ENCODE assay signal across 8 mouse cellular contexts in the genomic region with DNA sequence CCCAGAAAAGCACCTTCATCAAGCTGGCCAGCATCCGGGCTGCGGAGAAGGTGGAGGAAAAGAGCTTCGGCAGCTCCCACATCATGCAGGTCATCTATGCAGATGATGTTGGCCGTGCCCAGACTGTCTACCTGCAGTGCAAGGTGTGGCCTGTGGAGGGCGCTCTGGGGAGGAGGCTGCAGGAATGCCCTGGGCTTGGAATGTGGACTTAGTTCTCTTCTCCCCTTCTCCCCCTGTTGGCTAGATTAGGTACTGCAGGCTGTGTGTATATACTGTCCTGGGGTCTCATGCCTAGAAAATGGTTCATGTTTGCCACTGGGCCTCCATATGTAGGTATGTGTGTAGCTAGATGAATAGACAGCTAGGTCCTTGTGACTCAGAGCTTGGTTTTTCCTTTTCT. TPM values are rescaled to one million over a fixed set of nuclear protein-coding genes. Genes with fewer than 3 reads are reported as not detected.
DNase-seq lines count a peak whose midpoint lies in the region; ATAC-seq and TF ChIP-seq lines count a peak whose summit lies in the region.

No protein-coding gene starts in this region.

- TF ChIP-seq EP300 in liver, embryonic 14.5 days (IDR thresholded peaks at IDR 0.05; ENCODE audit: low read depth): no peak

- H3K4me1 ChIP-seq in kidney, embryonic 15.5 days: peaks cover 9% of the 10 kb centered on the region
- H3K4me1 ChIP-seq in liver, embryonic 14.5 days (replicated peaks; ENCODE audit: control insufficient read depth in 2 of 2, insufficient read depth in 2 of 2, low read length in 1 of 2): peaks cover 3 to 7% of the 10 kb centered on the region in 2 experiments; a peak in 2 of 4 replicates

- DNase-seq in kidney, postnatal 4 days: peak; percentile 52 to 69
- DNase-seq in B cell, adult 2 months: peak; percentile 68 to 70
- peak; percentile 37 for DNase-seq in MEL-GATA-1-ER (ENCODE audit: extremely low read depth, low read depth)
- DNase-seq in liver, embryonic 14.5 days (ENCODE audit: low read depth in 3 of 3, low spot score in 3 of 3): peak in 1 of 3 experiments; percentile 33
- DNase-seq in kidney, adult 18-20 months: no peak
- no peak for DNase-seq in heart, adult 9 months (ENCODE audit: low spot score in 2 of 2)

- H3K9ac ChIP-seq in kidney, embryonic 15.5 days: no peak overlapping the region
- no peak overlapping the region for H3K9ac ChIP-seq in liver, embryonic 14.5 days (replicated peaks)

- no peak overlapping the region for H3K4me3 ChIP-seq in kidney, embryonic 15.5 days (replicated peaks)
- H3K4me3 ChIP-seq in liver, embryonic 14.5 days (ENCODE audit: insufficient read depth in 1 of 2, low read depth in 2 of 2, low read length in 2 of 2): no peak overlapping the region

- H3K27ac ChIP-seq in kidney, embryonic 15.5 days: no peak overlapping the region
- H3K27ac ChIP-seq in liver, embryonic 14.5 days: no peak overlapping the region

- no peaks in the 10 kb centered on the region for H3K9me3 ChIP-seq in kidney, embryonic 15.5 days (replicated peaks)
- no peaks in the 10 kb centered on the region for H3K9me3 ChIP-seq in liver, embryonic 14.5 days (ENCODE audit: control insufficient read depth, low read length)

- 88% methylated on average over 5 of the region's 5 CpGs for WGBS in kidney, embryonic 15.5 days
- 78% methylated on average over 5 of the region's 5 CpGs for WGBS in liver, embryonic 14.5 days (ENCODE audit: insufficient replicate concordance)

- TF ChIP-seq CTCF in liver, embryonic 14.5 days (IDR thresholded peaks at IDR 0.05; ENCODE audit: low read depth): peak; percentile 85

- H3K4me2 ChIP-seq in kidney, embryonic 15.5 days: no peak overlapping the region
- no peak overlapping the region for H3K4me2 ChIP-seq in liver, embryonic 14.5 days (ENCODE audit: low read depth)

- no peak for ATAC-seq in kidney, embryonic 15.5 days (replicated peaks; ENCODE audit: low FRiP score)
- no peak for ATAC-seq in liver, embryonic 14.5 days (ENCODE audit: insufficient read depth)
- ATAC-seq in inflammation-experienced regulatory T-cells, adult 6 months: no peak

- peaks cover 10% of the 10 kb centered on the region; the same call in 1 of the 2 replicates for H3K27me3 ChIP-seq in kidney, embryonic 15.5 days
- no peaks in the 10 kb centered on the region for H3K27me3 ChIP-seq in liver, embryonic 14.5 days (ENCODE audit: control insufficient read depth, insufficient read depth, low read length)

- peaks cover 8% of the 10 kb centered on the region for H3K36me3 ChIP-seq in kidney, embryonic 15.5 days
- no peaks in the 10 kb centered on the region for H3K36me3 ChIP-seq in liver, embryonic 14.5 days (replicated peaks; ENCODE audit: control insufficient read depth, insufficient read depth, low read depth)

RNA-seq across cellular contexts. Expression of a gene that starts 11.9 kb away (rescaled TPM):
- 249 and 260 TPM in 2 replicates for polyA plus RNA-seq in kidney, embryonic 15.5 days (2015; fragmentation: Nextera tagmentation; extraction: Ambion mirVana)
- polyA plus RNA-seq in liver, embryonic 14.5 days (2012; rRNA removed): 94.0 and 101 TPM in 2 replicates
- 160 and 167 TPM in 2 replicates for polyA plus RNA-seq in liver, embryonic 14.5 days (2014; fragmentation: Nextera tagmentation; extraction: Ambion mirVana)
- 100 to 1,000 TPM; 120 to 150 (median 121) TPM for polyA plus RNA-seq in inflammation-experienced regulatory T-cells, adult 6 months (2017; shearing (Covaris generic))

RNA-seq across cellular contexts. Expression of a gene that starts 20.8 kb away (rescaled TPM):
- polyA plus RNA-seq in kidney, embryonic 15.5 days (2015; fragmentation: Nextera tagmentation; extraction: Ambion mirVana): 15.4 and 18.5 TPM in 2 replicates
- 1.4 and 1.5 TPM in 2 replicates for polyA plus RNA-seq in liver, embryonic 14.5 days (2012; rRNA removed)
- polyA plus RNA-seq in liver, embryonic 14.5 days (2014; fragmentation: Nextera tagmentation; extraction: Ambion mirVana): 0.85 and 0.93 TPM in 2 replicates
- 1 to 10 TPM; 1.5 to 2.4 (median 1.7) TPM for polyA plus RNA-seq in inflammation-experienced regulatory T-cells, adult 6 months (2017; shearing (Covaris generic))

RNA-seq across cellular contexts. Expression of a gene that starts 31.4 kb away (rescaled TPM):
- polyA plus RNA-seq in kidney, embryonic 15.5 days (2015; fragmentation: Nextera tagmentation; extraction: Ambion mirVana): 33.6 and 40.2 TPM in 2 replicates
- 42.7 and 45.2 TPM in 2 replicates for polyA plus RNA-seq in liver, embryonic 14.5 days (2012; rRNA removed)
- 34.1 and 37.8 TPM in 2 replicates for polyA plus RNA-seq in liver, embryonic 14.5 days (2014; fragmentation: Nextera tagmentation; extraction: Ambion mirVana)
- 10 to 100 TPM; 37.0 to 37.7 (median 37.2) TPM for polyA plus RNA-seq in inflammation-experienced regulatory T-cells, adult 6 months (2017; shearing (Covaris generic))

RNA-seq across cellular contexts. Expression of a gene that starts 31.4 kb away (rescaled TPM):
- polyA plus RNA-seq in kidney, embryonic 15.5 days (2015; fragmentation: Nextera tagmentation; extraction: Ambion mirVana): 15.7 and 16.9 TPM in 2 replicates
- polyA plus RNA-seq in liver, embryonic 14.5 days (2012; rRNA removed): 8.2 and 9.6 TPM in 2 replicates
- polyA plus RNA-seq in liver, embryonic 14.5 days (2014; fragmentation: Nextera tagmentation; extraction: Ambion mirVana): 7.0 and 8.3 TPM in 2 replicates
- 10 to 100 TPM; 51.3 to 63.3 (median 56.7) TPM for polyA plus RNA-seq in inflammation-experienced regulatory T-cells, adult 6 months (2017; shearing (Covaris generic))

RNA-seq across cellular contexts. Expression of a gene that starts 50.2 kb away (rescaled TPM):
- polyA plus RNA-seq in kidney, embryonic 15.5 days (2015; fragmentation: Nextera tagmentation; extraction: Ambion mirVana): 2.8 and 3.2 TPM in 2 replicates
- 0.10 TPM in 1 of 2 replicates, not detected in the other for polyA plus RNA-seq in liver, embryonic 14.5 days (2012; rRNA removed)
- not detected in 2 replicates for polyA plus RNA-seq in liver, embryonic 14.5 days (2014; fragmentation: Nextera tagmentation; extraction: Ambion mirVana)
- polyA plus RNA-seq in inflammation-experienced regulatory T-cells, adult 6 months (2017; shearing (Covaris generic)): not detected

Comparison
In these comparisons a context has a peak if more than half of its experiments do, and no peak if none do; other contexts are left out.
1. DNase-seq: peak in kidney, postnatal 4 days (2 of 2), B cell, adult 2 months (2 of 2) and MEL-GATA-1-ER (single experiment); none in kidney, adult 18-20 months (single experiment) and heart, adult 9 months (0 of 2).